In the genomic region with DNA sequence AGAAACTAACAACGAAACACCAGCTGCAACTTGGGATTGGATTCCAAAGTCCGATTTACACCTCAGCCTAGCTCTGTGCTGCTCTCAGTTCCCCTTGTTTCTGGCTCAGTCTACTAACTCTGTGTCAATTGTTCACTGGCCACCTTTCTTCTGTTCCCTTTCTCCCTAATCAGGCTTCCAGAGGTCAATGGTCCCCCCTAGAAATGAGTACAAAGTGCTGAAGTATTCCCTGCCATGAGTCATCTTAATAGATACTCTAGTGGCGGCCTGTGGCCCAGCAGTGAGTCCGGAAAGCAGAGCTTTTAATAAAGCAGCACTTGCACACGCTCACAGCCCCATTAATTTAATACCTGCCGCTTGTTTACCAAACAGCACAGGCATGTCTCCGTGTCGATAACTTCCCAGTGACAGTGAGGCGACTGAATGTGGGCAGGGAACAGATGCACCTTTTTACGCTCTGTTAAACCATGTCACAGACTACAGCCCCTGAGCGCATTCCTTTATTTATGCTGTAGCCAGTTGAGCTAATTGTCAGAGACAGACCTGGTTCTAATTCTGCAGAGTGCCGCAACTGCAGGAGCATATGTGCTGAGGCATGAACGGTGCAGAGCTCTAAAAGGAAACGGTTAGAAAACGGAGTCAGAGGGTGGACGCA, we compare ENCODE assay signal across 10 mouse cellular contexts.
A peak's percentile ranks its signal among the peaks of the same experiment; 100 is the strongest.
DNase-seq lines count a peak whose midpoint lies in the region; ATAC-seq lines count a peak whose summit lies in the region.
"Had no signal": no experiment of that assay in that cellular context is flagged by ENCODE, and none has a peak within 500 bp of the region (broad histone marks: within the 10 kb centered on the region; RNA-seq: fewer than 3 reads in every experiment).

No protein-coding gene starts in this region.

- H3K9ac ChIP-seq in intestine, embryonic 16.5 days (ENCODE audit: low read depth, low read length): 0 out of 2 replicates have a peak overlapping the region, but pooled peaks have one; percentile 19
- no peak overlapping the region for H3K9ac ChIP-seq in limb, embryonic 15.5 days

- no peaks in the 10 kb centered on the region for H3K27me3 ChIP-seq in intestine, embryonic 16.5 days (replicated peaks; ENCODE audit: control insufficient read depth, insufficient read depth, low read length)
- H3K27me3 ChIP-seq in limb, embryonic 15.5 days: no peaks in the 10 kb centered on the region

- DNase-seq in frontal cortex, postnatal 36 days (ENCODE audit: low spot score in 2 of 2): no peak
- peak; percentile 33 for DNase-seq in embryo, embryonic 11 days
- DNase-seq in spleen, adult 12 weeks (ENCODE audit: low spot score): no peak
- DNase-seq in frontal cortex, adult 2 months (ENCODE audit: extremely low spot score in 1 of 2, low spot score in 1 of 2): no peak
- no peak for DNase-seq in lung, adult 18-20 months
- DNase-seq: thymus, postnatal 25 days had no signal

- no peak overlapping the region for H3K27ac ChIP-seq in intestine, embryonic 16.5 days (ENCODE audit: low read length)
- H3K27ac ChIP-seq in limb, embryonic 15.5 days: peak overlapping the region; percentile 40; the same call in 1 of the 2 replicates

- H3K4me3 ChIP-seq in intestine, embryonic 16.5 days (ENCODE audit: low read length): no peak overlapping the region
- no peak overlapping the region for H3K4me3 ChIP-seq in limb, embryonic 15.5 days

- WGBS in intestine, embryonic 16.5 days: 70% methylated on average over 16 of the region's 16 CpGs
- WGBS in limb, embryonic 15.5 days: 30% methylated on average over 16 of the region's 16 CpGs

- 0 out of 2 replicates have a peak, but pooled peaks cover 4% of the 10 kb centered on the region for H3K4me1 ChIP-seq in intestine, embryonic 16.5 days (ENCODE audit: control insufficient read depth, insufficient read depth, low read length)
- H3K4me1 ChIP-seq in limb, embryonic 15.5 days: peaks cover 29% of the 10 kb centered on the region

- ATAC-seq in frontal cortex, adult (ENCODE audit: low TSS enrichment): 0 out of 2 replicates have a peak, but pooled peaks have one; percentile 27
- ATAC-seq in intestine, embryonic 16.5 days: peak; percentile 68
- ATAC-seq in limb, embryonic 15.5 days (ENCODE audit: insufficient number of reproducible peaks, low FRiP score, low TSS enrichment, low read depth): no peak

- H3K4me2 ChIP-seq in intestine, embryonic 16.5 days (ENCODE audit: low read depth, low read length): no peak overlapping the region
- peak overlapping the region; percentile 19; the same call in 1 of the 2 replicates for H3K4me2 ChIP-seq in limb, embryonic 15.5 days
- H3K4me2 ChIP-seq: liver, embryonic 11.5 days had no signal

- H3K9me3 ChIP-seq in intestine, embryonic 16.5 days (ENCODE audit: control insufficient read depth, low read length): no peaks in the 10 kb centered on the region
- H3K9me3 ChIP-seq in limb, embryonic 15.5 days: no peaks in the 10 kb centered on the region

- no peaks in the 10 kb centered on the region for H3K36me3 ChIP-seq in intestine, embryonic 16.5 days (ENCODE audit: control insufficient read depth, insufficient read depth, low read length)
- H3K36me3 ChIP-seq in limb, embryonic 15.5 days: no peaks in the 10 kb centered on the region
